ENCODE assay signal across 11 mouse cellular contexts in the genomic region with DNA sequence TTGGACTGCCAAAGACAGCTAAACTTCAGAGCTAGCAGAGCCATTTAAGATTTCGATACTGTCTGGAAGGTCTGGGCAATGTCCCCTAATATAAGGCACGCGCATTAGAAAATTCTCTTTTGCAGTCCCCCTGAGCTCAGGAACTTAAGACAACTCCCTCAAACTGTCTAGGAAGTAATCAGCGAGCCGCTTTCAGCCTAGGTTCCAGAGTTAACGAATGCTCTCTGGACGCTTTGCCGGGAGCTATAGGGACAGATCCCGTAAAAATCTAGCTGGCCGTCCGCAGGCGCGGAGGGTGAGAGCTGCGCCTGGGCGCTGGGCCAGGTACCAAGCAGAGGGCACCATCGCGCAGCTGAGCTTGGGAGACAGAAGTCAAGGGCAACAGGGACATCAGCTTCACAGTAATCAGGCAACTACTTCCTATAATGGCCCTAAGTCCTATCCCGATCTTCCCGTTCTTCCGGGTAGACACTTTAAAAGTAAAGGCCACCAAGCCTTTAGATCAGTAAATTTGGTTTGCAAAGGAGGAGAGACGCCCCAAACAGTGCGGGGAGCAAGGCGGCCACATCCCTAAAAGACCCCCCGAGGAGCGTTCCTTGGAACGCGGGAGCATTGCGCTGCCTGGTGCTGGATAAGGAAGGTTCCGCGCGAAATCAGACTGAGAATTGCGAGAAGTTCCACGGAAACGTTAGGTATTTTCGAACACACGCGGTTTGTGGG. TPM values are rescaled to one million over a fixed set of nuclear protein-coding genes. Genes with fewer than 3 reads are reported as not detected.
DNase-seq lines count a peak whose midpoint lies in the region; ATAC-seq and TF ChIP-seq lines count a peak whose summit lies in the region.
"Had no signal": no experiment of that assay in that cellular context is flagged by ENCODE, and none has a peak within 500 bp of the region (broad histone marks: within the 10 kb centered on the region; RNA-seq: fewer than 3 reads in every experiment).

No protein-coding gene starts in this region.

- no peak for TF ChIP-seq CTCF in ES-Bruce4 (IDR thresholded peaks at IDR 0.05; ENCODE audit: low read depth, low read length)

- H3K9me3 ChIP-seq in hindbrain, embryonic 10.5 days: no peaks in the 10 kb centered on the region
- H3K9me3 ChIP-seq in hindbrain, embryonic 14.5 days (ENCODE audit: control insufficient read depth, low read length): no peaks in the 10 kb centered on the region
- no peaks in the 10 kb centered on the region for H3K9me3 ChIP-seq in ES-Bruce4 (replicated peaks; ENCODE audit: control insufficient read depth, insufficient read depth, low read length, poor library complexity, severe bottlenecking)
- H3K9me3 ChIP-seq in embryonic facial prominence, embryonic 12.5 days: no peaks in the 10 kb centered on the region
- no peaks in the 10 kb centered on the region; the same call in 1 of the 2 replicates for H3K9me3 ChIP-seq in limb, embryonic 10.5 days (replicated peaks)
- H3K9me3 ChIP-seq: G1E; liver, embryonic 15.5 days had no signal

- peaks cover 44% of the 10 kb centered on the region for H3K4me1 ChIP-seq in hindbrain, embryonic 10.5 days (replicated peaks)
- H3K4me1 ChIP-seq in hindbrain, embryonic 14.5 days (replicated peaks; ENCODE audit: control insufficient read depth, insufficient read depth, low read length): peaks cover 14% of the 10 kb centered on the region
- H3K4me1 ChIP-seq in ES-Bruce4 (ENCODE audit: control insufficient read depth, insufficient read depth, low read length): no peaks in the 10 kb centered on the region
- peaks cover 13% of the 10 kb centered on the region for H3K4me1 ChIP-seq in embryonic facial prominence, embryonic 12.5 days
- H3K4me1 ChIP-seq in limb, embryonic 10.5 days: peaks cover 43% of the 10 kb centered on the region

- H3K27ac ChIP-seq in hindbrain, embryonic 10.5 days: no peak overlapping the region
- no peak overlapping the region for H3K27ac ChIP-seq in hindbrain, embryonic 14.5 days
- no peak overlapping the region for H3K27ac ChIP-seq in ES-Bruce4 (ENCODE audit: insufficient read depth, low read length)
- H3K27ac ChIP-seq in embryonic facial prominence, embryonic 12.5 days: no peak overlapping the region
- no peak overlapping the region for H3K27ac ChIP-seq in limb, embryonic 10.5 days
- H3K27ac ChIP-seq: liver, embryonic 15.5 days had no signal

- H3K27me3 ChIP-seq in hindbrain, embryonic 10.5 days (ENCODE audit: insufficient read depth, poor library complexity, severe bottlenecking): peaks cover 100% of the 10 kb centered on the region
- H3K27me3 ChIP-seq in hindbrain, embryonic 14.5 days (ENCODE audit: control insufficient read depth, insufficient read depth, low read length): peaks cover 99% of the 10 kb centered on the region
- peaks cover 15% of the 10 kb centered on the region for H3K27me3 ChIP-seq in ES-Bruce4 (ENCODE audit: control insufficient read depth, insufficient read depth, low read length, poor library complexity, severe bottlenecking)
- peaks cover 82% of the 10 kb centered on the region for H3K27me3 ChIP-seq in embryonic facial prominence, embryonic 12.5 days
- peaks cover 100% of the 10 kb centered on the region for H3K27me3 ChIP-seq in limb, embryonic 10.5 days (ENCODE audit: low read depth, poor library complexity, severe bottlenecking)

- DNase-seq in hindbrain, embryonic 10.5 days (ENCODE audit: low spot score): peak; percentile 58
- no peak for DNase-seq in hindbrain, embryonic 14.5 days (ENCODE audit: low spot score)
- peak; percentile 57 for DNase-seq in limb, embryonic 10.5 days (ENCODE audit: low spot score)
- DNase-seq in kidney, adult 11 months: no peak
- no peak for DNase-seq in cerebellum, postnatal 4 days (ENCODE audit: low spot score in 2 of 2)

- TF ChIP-seq POLR2A in ES-Bruce4 (IDR thresholded peaks at IDR 0.05; ENCODE audit: insufficient read depth, low read length): no peak

- no peak overlapping the region for H3K4me2 ChIP-seq in hindbrain, embryonic 14.5 days (replicated peaks)
- 0 out of 2 replicates have a peak overlapping the region, but pooled peaks have one; percentile 18 for H3K4me2 ChIP-seq in embryonic facial prominence, embryonic 12.5 days (replicated peaks)
- H3K4me2 ChIP-seq: liver, embryonic 15.5 days had no signal

- TF ChIP-seq EP300 in ES-Bruce4 (IDR thresholded peaks at IDR 0.05; ENCODE audit: insufficient read depth, low read depth, low read length): no peak

- H3K36me3 ChIP-seq in hindbrain, embryonic 10.5 days: no peaks in the 10 kb centered on the region
- H3K36me3 ChIP-seq in hindbrain, embryonic 14.5 days (replicated peaks; ENCODE audit: control insufficient read depth, insufficient read depth): no peaks in the 10 kb centered on the region
- no peaks in the 10 kb centered on the region for H3K36me3 ChIP-seq in ES-Bruce4 (ENCODE audit: control insufficient read depth, insufficient read depth, low read length, poor library complexity, severe bottlenecking)
- H3K36me3 ChIP-seq in embryonic facial prominence, embryonic 12.5 days: no peaks in the 10 kb centered on the region
- no peaks in the 10 kb centered on the region for H3K36me3 ChIP-seq in limb, embryonic 10.5 days
- H3K36me3 ChIP-seq: G1E; liver, embryonic 15.5 days had no signal

- H3K9ac ChIP-seq in hindbrain, embryonic 14.5 days: no peak overlapping the region
- H3K9ac ChIP-seq in ES-Bruce4 (ENCODE audit: low read depth, poor library complexity, severe bottlenecking): no peak overlapping the region
- no peak overlapping the region for H3K9ac ChIP-seq in embryonic facial prominence, embryonic 12.5 days
- H3K9ac ChIP-seq: liver, embryonic 15.5 days had no signal

- H3K4me3 ChIP-seq in hindbrain, embryonic 10.5 days: peak overlapping the region; percentile 29
- no peak overlapping the region for H3K4me3 ChIP-seq in hindbrain, embryonic 14.5 days (replicated peaks; ENCODE audit: low read length)
- peak overlapping the region; percentile 33 for H3K4me3 ChIP-seq in ES-Bruce4 (ENCODE audit: low read depth, low read length)
- no peak overlapping the region for H3K4me3 ChIP-seq in embryonic facial prominence, embryonic 12.5 days
- peak overlapping the region; percentile 20; the same call in 1 of the 2 replicates for H3K4me3 ChIP-seq in limb, embryonic 10.5 days
- H3K4me3 ChIP-seq: liver, embryonic 15.5 days had no signal

- 1% methylated on average over 37 of the region's 37 CpGs for WGBS in hindbrain, embryonic 10.5 days
- under 1% methylated on average over 37 of the region's 37 CpGs for WGBS in hindbrain, embryonic 14.5 days
- under 1% methylated on average over 37 of the region's 37 CpGs for WGBS in embryonic facial prominence, embryonic 12.5 days
- WGBS in limb, embryonic 10.5 days: under 1% methylated on average over 37 of the region's 37 CpGs

- no peak for ATAC-seq in hindbrain, embryonic 14.5 days (ENCODE audit: low FRiP score)
- ATAC-seq in embryonic facial prominence, embryonic 12.5 days (ENCODE audit: insufficient number of reproducible peaks, insufficient read depth, low FRiP score, low TSS enrichment): no peak
- no peak for ATAC-seq in activated CD4-positive, CD25-positive, alpha-beta regulatory T cell, adult 4 months

RNA-seq across cellular contexts. Expression of a gene that starts 3.2 kb away (rescaled TPM):
- 3.3 and 4.3 TPM in 2 replicates for polyA plus RNA-seq in hindbrain, embryonic 10.5 days (2016; fragmentation: Nextera tagmentation; extraction: Ambion mirVana)
- 0.74 and 1.8 TPM in 2 replicates for polyA plus RNA-seq in hindbrain, embryonic 14.5 days (2014; fragmentation: Nextera tagmentation; extraction: Ambion mirVana)
- polyA plus RNA-seq in ES-Bruce4 (2011; ENCODE audit: insufficient read depth, insufficient read length, low read depth, missing spikeins): 16.3 and 20.6 TPM in 2 replicates
- 0.15 and 0.75 TPM in 2 replicates for polyA plus RNA-seq in embryonic facial prominence, embryonic 12.5 days (2016; fragmentation: Nextera tagmentation; extraction: Ambion mirVana)
- 0.24 and 0.39 TPM in 2 replicates for polyA plus RNA-seq in limb, embryonic 10.5 days (2016; fragmentation: Nextera tagmentation; extraction: Ambion mirVana)
- polyA plus RNA-seq in activated CD4-positive, CD25-positive, alpha-beta regulatory T cell, adult 4 months (2017; shearing (Covaris generic)): under 1 TPM in 1 of 2 experiments, not detected in 1; 0.57 TPM
- polyA plus RNA-seq: G1E; gonadal fat pad, adult 2 months had no signal

Comparison
In these comparisons a context has a peak if more than half of its experiments do, and no peak if none do; other contexts are left out.
1. DNase-seq: peak in hindbrain, embryonic 10.5 days (single experiment) and limb, embryonic 10.5 days (single experiment); none in hindbrain, embryonic 14.5 days (single experiment), kidney, adult 11 months (single experiment) and cerebellum, postnatal 4 days (0 of 2).
2. H3K4me3 ChIP-seq: peak in hindbrain, embryonic 10.5 days (single experiment), ES-Bruce4 (single experiment) and limb, embryonic 10.5 days (single experiment); none in hindbrain, embryonic 14.5 days (single experiment) and embryonic facial prominence, embryonic 12.5 days (single experiment).